Mouse (Mus musculus): ENCODE data around the gene Mrpl49.

GRCm38 (mm10) chr19:6061021-6061533, 3.5 kb upstream of the Mrpl49 start, which contains the start of gene Znhit2:
- TF ChIP-seq CTCF (IDR thresholded peaks at IDR 0.05; ENCODE audit: borderline replicate concordance, insufficient read depth, low read length) (no peak), POLR2A (IDR thresholded peaks at IDR 0.05; ENCODE audit: low read depth, low read length) (peak; percentile 68)
